Mouse (Mus musculus) lung, adult 2 months (tissue): Measurements from ENCODE around the gene Wdr89. TPM values are rescaled to one million over a fixed set of nuclear protein-coding genes. Genes with fewer than 3 reads are reported as not detected.

Source experiments
- DNase-seq: peaks from one replicate; pipeline ENCODE4 v3.0.0; 2022
- H3K4me1 ChIP-seq: fragments of 200-500 bp; 2 replicates; pipeline ENCODE4 v1.6.1; 2011; ENCODE audit warnings: low read length; ENCODE audit not compliant: control insufficient read depth, insufficient read depth
- H3K4me3 ChIP-seq: fragments of 200-500 bp; replicated peaks from 2 replicates; pipeline ENCODE3; 2011; ENCODE audit warnings: low read depth, mild to moderate bottlenecking, control low read depth, low read length; ENCODE audit errors: extremely low read depth
- CTCF ChIP-seq: fragments of 200-500 bp; IDR thresholded peaks from 2 replicates; pipeline ENCODE4 v1.5.1; 2011; ENCODE audit warnings: mild to moderate bottlenecking, low read length, control low read depth; ENCODE audit not compliant: insufficient read depth
- POLR2A ChIP-seq: fragments of 200-500 bp; IDR thresholded peaks from 2 replicates; pipeline ENCODE4 v1.6.1; 2011; ENCODE audit warnings: low read depth, mild to moderate bottlenecking, control low read depth, low read length, borderline replicate concordance; ENCODE audit errors: extremely low read depth
- WGBS: fragments of 180-500 bp; shearing (Covaris S2); methylation state at CpG from one replicate; pipeline ENCODE4 v1.1.7; 2018; 5-methylcytosine and 5-hydroxymethylcytosine counted together
- polyA plus RNA-seq: library from polyadenylated mRNA; depleted of rRNA; stranded (reverse); fragments of >200 nt; gene quantifications from 2 replicates; pipeline ENCODE4 v1.2.3, GENCODE M21; 2012

The Wdr89 gene
- polyA plus RNA-seq, 1 experiment = 2.0 TPM

DNA sequence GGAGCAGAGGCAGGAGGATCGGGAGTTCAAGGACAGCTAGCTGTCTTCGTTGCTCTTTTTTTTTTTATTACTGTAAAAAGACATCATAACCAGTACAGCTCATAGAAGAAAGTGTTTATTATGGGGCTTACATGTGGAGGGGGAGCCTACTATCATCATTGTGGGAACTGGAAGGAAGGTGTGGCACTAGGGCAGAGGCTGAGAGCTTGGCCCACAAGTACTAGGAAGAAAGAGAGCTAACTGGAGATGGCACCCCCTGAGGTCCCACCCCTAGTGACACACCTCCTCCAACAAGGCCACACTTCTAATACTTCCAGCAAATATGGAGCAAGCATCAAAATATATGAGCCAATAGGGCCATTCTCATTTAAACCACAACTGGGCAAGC, 19.6 kb downstream of the Wdr89 start:
- 77% methylated on average over 2 of the region's 2 CpGs for WGBS
- no peak for DNase-seq
- Histone ChIP-seq H3K4me3 (no peak overlapping the region), H3K4me1 (peaks cover 2% of the 10 kb centered on the region; the same call in 1 of the 2 replicates)
- TF ChIP-seq POLR2A (no peak), CTCF (no peak)

DNA sequence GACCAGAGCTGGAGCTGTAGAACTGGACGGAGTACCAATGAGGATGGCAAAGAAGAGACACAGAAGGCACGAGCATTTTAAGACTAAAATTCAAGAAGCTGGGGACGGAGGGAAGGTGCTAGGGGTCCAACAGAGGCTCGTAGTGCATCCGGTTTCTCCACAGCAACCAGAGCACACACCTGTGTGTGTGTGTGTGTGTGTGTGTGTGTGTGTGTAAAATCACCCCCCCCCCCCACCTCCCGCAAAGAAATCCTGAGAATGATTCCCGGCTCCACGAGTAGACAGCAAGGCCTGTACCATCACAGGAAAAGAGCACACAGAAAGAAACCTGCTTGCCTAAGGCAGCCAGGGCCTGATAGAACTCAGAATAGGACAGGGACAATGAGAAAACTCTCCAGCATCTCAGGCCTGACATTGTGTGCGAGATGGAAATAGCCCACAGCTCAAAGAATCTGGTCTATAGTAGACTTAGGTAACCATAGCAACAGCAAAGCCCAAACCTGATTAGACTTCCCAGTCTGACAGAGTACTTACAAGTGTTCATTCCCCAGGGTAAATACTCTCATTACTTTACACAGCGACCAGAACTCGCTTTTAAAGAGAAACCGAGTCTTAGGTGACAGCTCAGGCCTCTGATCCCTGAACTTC, 20.2 kb downstream of the Wdr89 start:
- WGBS = 77% methylated on average over 12 of the region's 12 CpGs
- Histone ChIP-seq H3K4me1 (no peaks in the 10 kb centered on the region), H3K4me3 (no peak overlapping the region)
- TF ChIP-seq CTCF (no peak), POLR2A (no peak)
- no peak for DNase-seq

DNA sequence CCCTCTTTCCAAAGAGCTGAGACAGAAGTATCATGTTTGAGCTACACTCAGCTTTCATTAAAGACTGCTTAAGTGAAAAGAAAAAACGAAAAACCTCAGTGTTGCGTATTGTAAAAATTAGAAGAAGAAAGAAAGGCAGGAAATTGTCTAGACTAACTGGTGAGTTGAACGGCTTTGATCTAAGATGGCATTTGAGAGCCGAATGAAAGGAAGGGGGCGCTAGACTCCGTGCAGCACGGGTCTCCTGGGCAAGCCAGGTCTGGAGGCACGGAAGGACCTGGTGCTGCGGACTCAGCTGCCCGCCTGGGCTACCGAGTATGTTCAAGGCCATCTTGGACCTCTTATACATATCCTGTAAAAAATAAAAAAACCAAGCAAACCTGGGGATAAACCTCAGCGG, 21.1 kb downstream of the Wdr89 start:
- WGBS = 59% methylated on average over 12 of the region's 12 CpGs
- no peak for DNase-seq
- Histone ChIP-seq H3K4me1 (no peaks in the 10 kb centered on the region), H3K4me3 (no peak overlapping the region)
- TF ChIP-seq CTCF (0 out of 2 replicates have a peak, but pooled peaks have one; percentile 11), POLR2A (no peak)

DNA sequence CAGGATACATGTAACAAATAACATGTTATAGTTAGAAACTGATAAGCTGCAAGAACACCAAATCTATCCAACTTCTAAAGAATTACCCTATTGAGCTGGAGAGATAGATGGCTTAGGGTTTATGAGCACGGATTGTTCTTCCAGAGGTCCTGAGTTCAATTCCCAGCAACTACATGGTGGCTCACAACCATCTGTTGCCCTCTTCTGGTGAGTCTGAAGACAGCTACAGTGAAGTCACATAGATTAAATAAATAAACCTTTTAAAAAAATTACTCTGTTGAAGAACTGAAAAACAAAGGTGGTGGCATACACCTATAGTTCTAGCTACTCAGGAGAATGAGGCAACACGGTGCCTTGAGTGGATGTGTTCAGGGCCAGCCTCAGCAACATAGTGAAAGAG, 21.7 kb downstream of the Wdr89 start:
- TF ChIP-seq POLR2A (no peak), CTCF (no peak)
- WGBS = 79% methylated on average over 2 of the region's 2 CpGs
- Histone ChIP-seq H3K4me3 (no peak overlapping the region), H3K4me1 (no peaks in the 10 kb centered on the region)
- DNase-seq = no peak

DNA sequence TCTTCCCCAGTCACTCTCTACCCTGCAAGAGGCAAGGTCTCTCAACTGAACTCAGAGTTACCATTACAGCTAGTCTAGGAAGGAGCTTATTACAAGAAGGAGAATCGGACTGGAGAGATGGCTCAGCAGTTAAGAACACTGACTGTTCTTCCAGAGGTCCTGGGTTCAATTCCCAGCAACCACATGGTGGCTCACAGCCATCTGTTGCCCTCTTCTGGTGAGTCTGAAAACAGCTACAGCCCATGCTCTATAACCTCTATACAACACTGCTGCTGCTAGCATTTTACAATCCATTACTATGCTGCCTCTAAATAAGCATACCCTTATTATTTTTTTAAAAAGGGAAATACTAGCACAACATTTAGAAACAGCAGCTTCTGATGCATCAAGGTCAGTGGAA, 23.6 kb downstream of the Wdr89 start:
- WGBS = 95% methylated on average over 1 of the region's 1 CpGs
- TF ChIP-seq POLR2A (no peak), CTCF (0 out of 2 replicates have a peak, but pooled peaks have one; percentile 7)
- no peaks in the 10 kb centered on the region for H3K4me1 ChIP-seq
- H3K4me3 ChIP-seq = no peak overlapping the region
- DNase-seq = no peak

DNA sequence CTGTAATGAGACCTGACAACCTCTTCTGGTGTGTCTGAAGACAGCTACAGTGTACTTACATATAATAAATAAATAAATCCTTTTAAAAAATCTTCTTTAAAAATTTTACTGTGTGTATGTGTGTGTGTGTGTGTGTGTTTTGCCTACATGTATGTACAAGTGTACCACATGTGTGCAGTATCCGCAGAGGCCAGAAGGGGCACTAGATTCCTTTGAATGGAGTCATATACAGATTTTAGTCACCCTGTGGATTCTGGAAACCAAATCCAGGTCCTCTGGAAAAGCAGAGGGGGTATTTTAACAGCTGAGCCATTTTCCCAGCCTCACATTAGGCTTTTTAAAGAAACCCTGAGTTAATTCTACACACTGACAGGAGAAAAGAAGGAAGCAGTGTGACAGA, 27.6 kb downstream of the Wdr89 start:
- no peak overlapping the region for H3K4me3 ChIP-seq
- 98% methylated on average over 1 of the region's 1 CpGs for WGBS
- no peak for TF ChIP-seq CTCF
- TF ChIP-seq POLR2A = no peak
- no peak for DNase-seq
- H3K4me1 ChIP-seq = no peaks in the 10 kb centered on the region

DNA sequence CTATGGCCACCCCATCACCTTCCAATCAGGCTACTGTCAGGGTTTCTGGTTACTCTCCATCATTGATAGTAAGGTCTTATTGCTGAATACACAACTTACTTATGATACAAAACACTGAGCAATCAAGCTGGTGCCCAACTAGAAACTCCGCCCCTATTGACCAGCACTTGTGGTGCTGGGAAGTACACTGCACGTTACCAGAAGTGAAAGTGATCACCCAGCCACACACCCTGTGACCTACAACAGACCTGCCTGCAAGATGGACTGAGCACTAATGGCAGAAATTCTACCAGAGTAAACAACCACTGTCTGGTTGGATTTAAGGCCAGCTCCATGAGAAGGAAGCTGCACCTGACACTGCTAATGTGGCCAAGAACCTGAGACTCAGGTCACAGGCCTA, 31.0 kb downstream of the Wdr89 start:
- TF ChIP-seq CTCF (no peak), POLR2A (no peak)
- H3K4me3 ChIP-seq = no peak overlapping the region
- no peaks in the 10 kb centered on the region for H3K4me1 ChIP-seq
- WGBS = 65% methylated on average over 2 of the region's 2 CpGs
- DNase-seq = no peak

DNA sequence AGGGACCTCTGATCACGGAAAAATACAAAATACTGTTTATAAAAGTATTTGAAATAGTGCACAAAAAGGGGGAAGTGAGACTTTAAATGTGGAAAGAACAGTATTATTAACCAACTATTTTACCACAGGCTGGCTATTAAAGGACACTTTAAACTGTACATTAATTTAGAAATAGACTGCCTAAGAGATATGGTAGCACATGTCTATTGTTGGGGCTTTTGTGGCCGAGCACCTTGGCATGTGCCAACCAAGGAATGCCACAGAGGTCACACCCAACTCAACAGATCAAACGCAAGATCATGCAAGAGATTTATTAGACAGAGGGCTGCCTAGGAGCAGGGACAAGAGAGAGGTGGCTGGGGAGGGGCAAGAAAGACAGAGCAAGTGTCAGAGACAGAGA, 32.2 kb downstream of the Wdr89 start:
- Histone ChIP-seq H3K4me1 (no peaks in the 10 kb centered on the region), H3K4me3 (no peak overlapping the region)
- 61% methylated on average over 3 of the region's 3 CpGs for WGBS
- no peak for TF ChIP-seq POLR2A
- TF ChIP-seq CTCF = no peak
- no peak for DNase-seq

DNA sequence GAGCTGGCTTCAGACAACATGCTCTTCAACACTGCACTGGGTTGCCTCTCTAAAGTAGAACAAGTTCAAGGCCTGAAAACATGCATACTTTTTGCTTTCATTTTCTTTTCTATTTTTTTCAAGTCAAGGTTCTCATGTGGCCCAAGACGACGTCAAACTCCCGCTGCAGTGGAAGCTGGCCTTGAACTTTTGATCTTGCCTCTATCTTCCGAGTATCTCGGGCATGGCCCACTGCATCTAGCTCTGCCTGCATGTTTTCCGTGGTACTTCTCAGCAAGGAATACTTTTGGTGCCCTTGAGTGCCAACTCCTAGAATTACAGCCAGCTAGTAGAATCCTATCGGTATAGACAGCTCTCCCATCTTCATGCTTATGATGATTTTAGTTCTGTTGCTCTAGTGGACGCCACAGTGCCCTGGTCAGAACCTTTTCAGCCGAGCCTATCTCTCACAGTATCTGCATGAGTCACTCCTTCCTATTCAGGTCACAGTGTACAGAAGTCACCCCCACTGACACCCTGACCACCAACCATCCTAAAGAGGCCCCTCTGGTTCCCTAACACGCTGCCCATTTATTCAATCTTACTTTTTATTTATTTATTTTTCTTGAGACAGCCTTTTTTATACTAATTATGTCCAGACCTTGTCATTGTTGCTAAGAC, 33.4 kb downstream of the Wdr89 start:
- TF ChIP-seq CTCF = no peak
- TF ChIP-seq POLR2A = no peak

DNA sequence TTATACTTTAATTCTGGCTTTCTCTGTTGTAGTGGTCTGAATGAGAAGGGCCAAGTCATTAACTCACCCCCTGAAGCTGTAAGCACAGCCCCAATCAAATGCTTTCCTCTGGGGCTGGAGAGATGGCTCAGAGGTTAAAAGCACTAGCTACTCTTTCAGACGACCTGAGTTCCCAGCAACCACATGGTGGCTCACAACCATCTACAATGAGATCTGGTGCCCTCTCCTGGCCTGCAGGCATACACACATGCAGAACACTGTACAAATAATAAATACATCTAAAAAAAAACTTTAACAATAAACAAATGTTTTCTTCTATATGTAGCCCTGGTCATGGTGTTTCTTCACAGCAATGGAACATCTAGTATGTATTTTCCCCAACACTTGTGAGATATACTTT, 39.7 kb downstream of the Wdr89 start:
- TF ChIP-seq CTCF (0 out of 2 replicates have a peak, but pooled peaks have one; percentile 2), POLR2A (no peak)
- Histone ChIP-seq H3K4me3 (no peak overlapping the region), H3K4me1 (no peaks in the 10 kb centered on the region)
- DNase-seq = no peak
- WGBS = 72% methylated on average over 1 of the region's 1 CpGs

More for the DNA sequence above, 33.4 kb downstream of the Wdr89 start:
- Histone ChIP-seq H3K4me3 (no peak overlapping the region), H3K4me1 (no peaks in the 10 kb centered on the region)
- WGBS = 86% methylated on average over 10 of the region's 10 CpGs
- no peak for DNase-seq

DNA sequence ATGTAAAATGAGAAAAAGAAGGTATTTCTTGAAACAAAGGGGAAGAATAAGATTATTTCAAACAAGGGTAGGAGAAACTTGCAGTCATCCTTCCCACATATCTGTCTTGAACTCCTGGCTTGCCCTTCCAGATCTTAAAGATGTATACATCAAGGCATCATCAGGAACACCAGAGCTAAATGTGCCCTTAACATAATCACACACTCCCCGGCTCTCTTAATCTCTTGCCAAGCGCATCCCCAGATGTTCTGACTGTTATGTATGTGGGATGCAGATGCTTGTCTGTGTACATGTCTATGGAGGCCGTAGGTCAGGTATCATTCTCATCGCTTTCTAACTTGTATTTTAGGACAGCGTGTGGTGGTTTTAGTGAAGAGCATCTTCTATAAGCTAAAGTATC, 46.0 kb downstream of the Wdr89 start:
- 92% methylated on average over 5 of the region's 5 CpGs for WGBS
- no peak for DNase-seq

More for the DNA sequence above, 46.0 kb downstream of the Wdr89 start:
- TF ChIP-seq POLR2A = no peak
- no peak for TF ChIP-seq CTCF
- Histone ChIP-seq H3K4me3 (no peak overlapping the region), H3K4me1 (no peaks in the 10 kb centered on the region)
